Mouse (Mus musculus): Measurements from ENCODE around the gene Aldh6a1.

Gene Aldh6a1

DNA sequence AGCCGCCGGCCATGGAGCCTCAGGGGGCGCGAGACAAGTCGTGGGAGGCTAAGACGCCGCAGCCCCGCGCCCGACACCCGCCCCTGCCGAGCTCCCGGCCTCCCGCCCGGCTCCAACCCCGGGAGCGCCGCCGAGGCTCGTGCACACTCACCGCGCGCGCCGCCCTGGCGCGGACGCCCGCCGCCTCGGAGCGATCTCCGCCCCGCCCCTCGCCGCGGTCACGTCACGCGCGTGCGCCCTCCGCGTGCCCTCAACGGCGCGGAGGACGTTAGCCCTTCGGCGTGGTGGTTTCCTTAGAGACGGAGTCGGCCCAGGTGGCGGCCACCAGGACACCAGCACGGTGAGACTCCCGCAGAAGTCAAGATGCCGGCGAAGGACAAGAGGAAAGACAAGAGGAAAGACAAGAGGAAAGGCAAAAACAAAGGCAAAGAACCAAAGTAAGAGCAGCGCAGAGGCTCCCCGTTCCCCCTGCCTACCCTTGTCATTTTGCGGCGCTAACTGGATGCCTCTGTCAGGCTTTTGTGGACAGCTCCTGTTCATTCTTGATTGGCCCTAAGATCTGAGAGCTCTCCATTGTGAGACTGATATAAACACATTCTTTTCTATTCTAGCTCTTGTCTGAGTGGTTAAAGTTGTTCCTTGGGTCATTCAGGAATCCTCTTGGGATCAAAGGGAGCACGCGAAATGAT, 41.8 kb downstream of the Aldh6a1 start, which contains the start of the genes Entpd5 and Bbof1:
Entpd5 (minus strand) TSS at position 211 of the 689 bp plus-strand sequence.
Bbof1 (plus strand) TSS at position 253 of the 689 bp plus-strand sequence.
- peak; percentile 82 to 87 for DNase-seq (ENCODE audit: low spot score in 2 of 2)

DNA sequence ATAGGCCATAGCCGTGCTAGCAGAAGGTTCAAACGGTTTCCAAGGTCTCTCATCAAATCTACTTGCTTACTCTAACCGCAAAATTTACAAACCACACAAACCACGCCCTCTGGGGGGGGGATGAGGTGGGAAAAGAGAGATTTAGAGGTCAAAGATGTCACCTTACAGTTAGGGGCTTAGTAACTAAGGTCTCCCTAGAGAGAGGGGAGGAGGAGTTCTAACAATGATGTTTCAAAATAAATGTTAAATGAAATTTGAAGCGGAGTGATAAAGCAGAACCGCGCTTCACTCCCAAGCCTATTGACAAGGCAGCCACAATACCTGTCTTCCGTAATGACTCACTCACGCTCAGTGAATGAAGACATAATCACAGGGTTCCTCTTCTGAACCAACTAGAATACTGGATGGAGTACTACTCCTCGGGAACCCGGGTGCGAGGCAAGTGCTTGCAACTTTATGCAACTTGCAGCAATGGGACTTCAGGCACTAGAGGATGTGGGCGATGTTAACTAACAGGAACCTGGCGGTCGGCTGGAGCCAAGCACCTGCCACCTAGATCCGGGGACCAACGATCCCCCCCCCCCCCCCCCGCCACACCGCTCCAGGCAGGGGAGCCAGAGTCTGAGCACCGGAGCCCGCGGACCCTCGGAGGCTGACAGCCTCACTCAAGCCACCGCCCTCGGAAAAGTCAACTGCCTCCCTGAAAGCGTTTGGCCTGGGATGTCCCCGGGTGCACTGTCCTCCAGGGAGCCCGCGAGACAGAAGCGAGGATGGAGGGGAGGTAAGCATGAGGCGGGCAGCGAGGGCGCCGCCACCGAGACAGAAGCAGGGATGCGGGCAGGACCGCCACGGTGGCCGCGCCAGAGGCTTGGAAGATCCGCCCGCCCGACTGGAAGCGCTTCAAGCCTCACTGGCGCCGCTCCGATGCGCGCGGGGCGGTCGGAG, 42.7 kb downstream of the Aldh6a1 start:
- peak; percentile 70 to 81 for DNase-seq (ENCODE audit: low spot score in 2 of 2)

DNA sequence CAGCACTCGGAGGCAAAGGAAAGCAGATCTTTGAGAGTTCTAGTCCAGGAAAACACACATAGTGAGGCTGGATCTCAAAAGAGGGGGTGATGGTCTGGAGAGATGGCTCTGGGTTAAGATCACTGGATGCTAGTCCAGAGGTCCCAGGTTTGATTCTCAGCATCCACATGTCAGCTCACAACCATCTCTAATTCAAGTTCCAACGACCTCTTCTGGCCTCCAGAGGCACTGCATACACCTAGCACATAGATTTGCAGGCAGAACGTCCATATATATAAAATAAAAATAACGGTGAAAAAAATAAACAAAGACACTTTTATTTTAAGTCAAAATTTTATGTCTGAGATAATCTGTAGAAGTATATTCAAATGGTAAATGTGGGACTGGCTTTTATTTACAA, 43.5 kb downstream of the Aldh6a1 start:
- no peak for DNase-seq (ENCODE audit: low spot score in 2 of 2)

DNA sequence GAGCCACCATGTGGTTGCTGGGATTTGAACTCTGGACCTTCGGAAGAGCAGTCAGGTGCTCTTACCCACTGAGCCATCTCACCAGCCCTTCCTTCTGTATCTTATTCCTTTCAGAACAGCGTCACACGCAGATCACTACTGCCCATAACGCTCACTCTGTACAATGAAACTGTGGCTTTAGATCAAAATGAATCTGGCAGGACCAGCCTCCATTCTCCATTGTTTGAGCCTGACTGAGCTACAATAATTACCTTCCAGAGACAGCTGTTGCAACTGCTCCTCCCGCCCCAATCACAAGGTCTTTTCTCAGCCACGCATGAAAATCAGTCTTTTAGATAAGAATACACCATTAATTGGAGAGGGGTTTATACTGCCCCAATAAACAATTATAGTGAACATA, 46.3 kb downstream of the Aldh6a1 start:
- no peak for DNase-seq (ENCODE audit: low spot score in 2 of 2)

DNA sequence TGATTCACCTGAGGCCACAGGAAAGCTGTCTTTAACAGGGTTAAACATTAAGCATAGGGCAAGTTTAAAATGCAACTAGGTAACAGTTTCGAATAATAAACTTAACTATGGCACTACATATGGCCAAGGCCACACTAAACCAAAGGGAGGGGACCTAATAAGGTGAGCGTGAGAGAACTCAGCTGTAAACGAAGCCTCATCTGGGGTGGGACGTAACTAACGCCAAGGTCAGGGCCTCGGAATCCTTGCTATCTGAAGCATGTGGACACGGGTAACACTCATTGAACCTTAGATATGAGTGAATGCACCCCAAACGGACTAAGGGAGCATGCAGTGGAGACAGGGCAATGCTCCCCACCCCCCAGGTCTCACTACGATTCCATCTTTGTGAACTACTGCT, 47.9 kb downstream of the Aldh6a1 start:
- no peak for DNase-seq (ENCODE audit: low spot score in 2 of 2)

DNA sequence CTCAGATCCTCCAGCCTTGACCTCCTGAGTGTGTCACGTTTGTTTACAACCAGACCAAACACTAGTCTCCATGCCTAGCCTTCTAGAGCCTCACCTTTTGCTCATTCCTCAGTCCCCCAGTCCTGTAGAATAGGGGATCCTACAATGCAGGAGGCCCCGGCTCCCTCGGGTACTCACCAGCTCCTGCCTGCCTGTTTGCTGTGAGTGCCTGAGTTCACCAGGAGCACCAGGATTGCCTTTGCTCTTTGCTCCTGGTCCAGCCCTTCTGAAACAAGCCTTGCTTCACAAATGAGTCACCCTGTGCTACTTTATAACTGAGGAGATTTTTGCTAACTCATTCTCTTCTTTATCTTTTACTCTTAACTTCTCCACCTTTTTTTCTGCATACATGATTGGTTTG, 50.2 kb downstream of the Aldh6a1 start:
- DNase-seq (ENCODE audit: low spot score in 2 of 2) = no peak

DNA sequence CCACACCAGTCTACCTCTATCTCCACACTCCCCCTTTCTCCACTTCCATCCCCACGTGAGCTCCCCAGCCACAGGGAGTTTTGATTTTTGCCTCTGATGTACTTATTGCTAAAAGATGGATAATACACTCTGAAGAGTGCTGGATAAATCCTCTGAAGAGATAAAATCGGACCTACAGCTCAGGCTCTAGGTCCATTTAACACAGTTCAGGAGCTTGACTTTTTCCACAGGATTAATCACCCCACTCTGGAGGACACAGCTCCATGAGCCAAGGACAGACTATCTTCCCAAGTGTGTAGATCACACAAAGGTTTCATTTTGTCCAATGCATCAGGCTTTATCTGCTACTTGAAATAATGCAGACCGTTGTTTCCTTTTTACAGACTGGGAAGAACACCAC, 50.7 kb downstream of the Aldh6a1 start:
- no peak for DNase-seq (ENCODE audit: low spot score in 2 of 2)

DNA sequence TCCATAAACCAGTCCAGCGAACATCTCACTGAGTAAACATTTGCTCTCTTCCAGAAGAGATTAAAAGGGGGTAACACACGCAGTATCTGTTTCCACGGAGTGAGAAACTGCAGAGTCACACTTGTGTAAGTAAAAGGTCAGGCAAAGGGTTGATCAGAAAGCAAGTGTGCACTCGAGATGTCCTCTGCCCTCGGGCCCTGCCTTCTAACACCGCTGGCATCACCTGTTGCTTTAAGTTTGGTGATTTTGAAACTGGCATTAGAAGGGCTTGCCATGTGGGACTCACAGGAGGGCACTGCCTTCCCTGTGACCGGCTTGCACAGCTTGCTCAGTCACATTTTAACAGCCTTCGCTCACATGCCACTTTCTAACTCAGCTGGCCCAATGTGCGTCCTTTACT, 51.1 kb downstream of the Aldh6a1 start:
- DNase-seq (ENCODE audit: low spot score in 2 of 2) = no peak

DNA sequence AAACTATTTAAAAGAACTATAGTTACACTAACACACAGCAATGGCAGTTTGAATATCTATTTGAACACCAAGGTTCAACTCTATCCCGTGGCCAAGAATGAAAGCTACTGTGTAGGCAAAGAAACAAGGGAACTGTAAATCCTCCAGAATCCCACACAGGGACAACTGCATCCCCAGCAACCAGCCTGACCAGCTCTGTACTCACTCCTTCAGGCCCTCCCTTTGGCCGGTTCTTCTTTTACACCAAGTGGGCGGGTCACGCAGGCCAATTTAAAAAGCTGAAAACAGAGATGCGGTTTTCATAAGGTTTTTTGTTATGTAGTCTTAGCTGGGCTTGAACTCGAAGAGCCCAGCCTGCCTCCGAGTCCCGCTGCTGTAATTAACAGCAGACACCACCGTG, 51.7 kb downstream of the Aldh6a1 start:
- DNase-seq (ENCODE audit: low spot score in 2 of 2) = no peak

DNA sequence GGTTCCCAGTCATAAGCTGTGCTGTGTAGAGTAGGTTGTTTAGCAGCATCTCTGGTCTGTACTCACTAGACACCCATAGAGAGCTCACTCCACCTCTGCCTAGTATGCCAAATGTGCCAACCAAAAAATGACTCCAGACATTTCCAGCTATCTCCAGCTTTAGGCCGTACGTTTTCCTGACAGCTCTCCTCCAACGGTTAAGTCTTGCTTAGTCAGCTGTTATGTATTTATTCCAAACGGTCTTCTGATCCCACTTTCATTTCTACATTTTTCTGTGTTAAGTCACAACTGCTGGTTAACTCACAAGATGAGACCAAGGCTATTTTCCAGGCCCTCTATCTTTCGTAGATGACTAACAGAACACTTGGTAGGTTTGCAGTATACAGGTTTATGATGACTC, 52.2 kb downstream of the Aldh6a1 start:
- no peak for DNase-seq (ENCODE audit: low spot score in 2 of 2)

DNA sequence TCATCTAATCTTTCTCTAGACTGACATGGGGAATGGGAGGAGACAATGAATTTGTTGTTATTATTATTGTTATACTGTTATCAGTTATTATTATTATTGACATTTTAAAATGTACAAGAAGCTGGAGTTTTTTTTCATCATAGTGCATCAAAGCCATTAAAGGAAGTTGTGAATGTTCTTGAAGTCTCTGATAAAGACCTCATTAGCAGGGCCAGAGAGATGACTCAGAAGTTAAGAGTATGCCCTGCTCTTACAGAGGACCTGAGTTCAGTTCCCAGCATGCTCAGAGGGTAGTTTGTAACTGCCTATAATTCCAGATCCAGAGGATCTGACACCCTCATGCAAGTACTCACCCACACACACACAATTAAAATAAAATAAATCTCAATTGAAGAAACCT, 53.1 kb downstream of the Aldh6a1 start:
- no peak for DNase-seq (ENCODE audit: low spot score in 2 of 2)

DNA sequence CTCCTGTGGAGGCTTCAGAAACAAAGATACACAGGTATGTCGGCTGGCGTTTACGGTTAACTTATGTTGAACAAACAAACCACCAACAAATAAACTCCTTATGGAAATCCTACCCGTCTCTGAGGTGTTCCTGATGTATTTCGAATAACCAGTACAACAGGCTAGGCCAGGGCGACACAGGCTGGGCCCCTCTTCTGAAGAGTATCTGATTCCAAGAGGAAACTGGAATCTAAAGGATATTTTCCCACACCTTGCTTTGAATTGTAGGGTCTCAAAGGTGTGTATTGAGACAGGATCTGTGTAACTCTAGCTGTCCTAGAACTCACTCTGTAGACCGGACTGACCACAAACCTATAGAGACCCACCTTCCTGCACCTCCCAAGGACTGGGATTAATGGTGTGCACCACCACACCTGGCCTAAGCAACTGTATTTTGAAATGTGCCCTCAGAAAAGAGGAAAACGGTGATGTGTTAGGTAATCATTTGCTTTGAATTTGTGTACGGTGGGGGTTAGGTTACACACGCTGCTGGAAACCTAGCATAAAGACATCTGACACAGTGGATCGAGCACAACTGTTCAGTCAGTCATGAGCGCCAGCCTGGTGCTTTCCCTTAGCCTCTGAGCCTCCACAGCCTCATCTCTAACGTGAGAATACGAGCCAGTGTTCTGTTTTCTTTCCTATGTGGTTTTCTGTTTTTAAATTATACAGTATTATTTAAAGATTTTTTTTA, 53.7 kb downstream of the Aldh6a1 start:
- DNase-seq (ENCODE audit: low spot score in 2 of 2) = no peak

DNA sequence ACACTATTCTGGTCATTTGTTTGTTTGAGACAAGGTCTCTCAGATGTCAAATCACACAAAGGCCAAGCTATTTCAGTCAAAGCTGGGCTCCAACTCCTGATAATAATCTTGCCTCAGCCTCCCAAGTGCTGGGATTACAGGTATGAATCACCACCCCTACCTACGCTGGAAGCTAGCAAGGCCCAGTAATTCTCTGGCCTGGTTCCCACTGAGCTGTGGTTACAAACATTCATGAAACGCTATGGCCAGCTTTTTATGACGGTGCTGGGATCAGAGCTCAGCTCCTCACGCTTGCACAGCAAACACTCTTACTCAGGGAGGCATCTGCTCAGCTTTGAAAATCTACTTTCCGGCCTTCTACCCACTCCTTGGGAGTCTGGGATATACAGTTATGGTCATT, 57.0 kb downstream of the Aldh6a1 start:
- DNase-seq (ENCODE audit: low spot score in 2 of 2) = no peak

DNA sequence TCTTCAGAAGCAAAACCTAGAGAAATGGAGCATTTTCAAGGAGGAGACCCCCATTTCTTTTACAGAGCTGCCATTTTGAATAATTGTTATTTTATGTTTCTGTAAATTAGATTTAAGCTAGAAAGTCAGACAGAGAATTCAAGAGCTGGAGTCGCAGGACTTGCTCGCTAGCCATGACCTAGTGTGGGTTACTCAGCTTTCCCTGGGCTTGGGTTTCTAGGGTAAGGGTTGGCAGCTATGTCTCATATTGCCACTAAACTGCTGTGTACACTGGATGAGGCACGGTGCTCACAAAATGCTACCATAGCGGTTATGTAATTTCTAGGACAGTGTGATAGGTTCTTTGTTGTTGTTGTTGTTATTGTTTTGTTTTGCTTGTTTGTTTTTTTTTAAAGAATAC, 58.1 kb downstream of the Aldh6a1 start:
- DNase-seq (ENCODE audit: low spot score in 2 of 2) = no peak

DNA sequence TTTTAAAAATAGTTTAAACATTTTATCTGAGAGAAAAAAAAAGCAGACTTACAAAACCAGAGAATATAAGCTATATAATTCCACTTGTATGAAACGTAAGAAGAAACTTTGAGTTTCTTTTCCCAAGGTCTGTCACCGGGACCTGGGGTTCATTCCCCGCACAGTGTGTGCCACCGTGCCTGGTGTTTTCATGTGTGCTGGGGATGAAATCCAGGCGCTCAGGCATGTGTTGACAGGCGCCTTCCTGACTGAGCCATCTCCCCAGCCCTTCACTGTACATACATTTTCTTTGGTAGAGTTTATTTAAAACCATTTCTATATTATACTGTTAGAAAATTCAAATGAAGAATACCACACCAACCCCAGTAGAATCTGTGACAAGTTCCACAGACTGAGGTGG, 60.5 kb downstream of the Aldh6a1 start:
- DNase-seq (ENCODE audit: low spot score in 2 of 2) = no peak

DNA sequence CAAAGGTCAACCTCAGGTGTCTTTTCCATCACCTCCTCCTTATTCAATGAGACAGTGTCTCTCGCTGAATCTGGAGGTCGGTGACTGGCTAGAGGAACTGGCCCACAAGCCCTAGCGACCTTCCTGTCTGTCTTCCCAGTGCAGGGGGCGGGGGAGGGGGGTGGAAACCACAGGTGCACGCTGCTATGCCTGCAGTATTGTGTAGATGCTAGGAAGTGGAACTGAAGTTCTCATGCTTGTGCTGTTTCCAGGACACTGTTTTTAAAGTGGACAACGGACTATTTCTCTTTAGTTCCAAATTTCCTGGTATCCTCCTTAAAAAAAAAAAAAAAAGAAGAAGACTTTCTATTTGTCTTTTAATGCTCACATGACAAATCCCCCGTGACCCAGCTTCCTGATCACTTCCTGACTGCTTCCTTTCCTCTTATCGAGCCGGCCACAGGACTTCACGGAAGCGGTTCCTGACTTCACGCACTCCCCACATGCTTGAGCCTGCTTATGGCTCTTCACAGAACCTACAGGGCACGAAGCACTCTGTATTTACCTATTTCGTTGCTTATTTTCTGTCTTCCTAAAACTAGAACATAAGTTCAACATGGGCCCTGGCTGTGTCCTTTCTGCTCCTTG, 61.9 kb downstream of the Aldh6a1 start:
- peak in 1 of 2 experiments; percentile 32 for DNase-seq (ENCODE audit: low spot score in 2 of 2)

DNA sequence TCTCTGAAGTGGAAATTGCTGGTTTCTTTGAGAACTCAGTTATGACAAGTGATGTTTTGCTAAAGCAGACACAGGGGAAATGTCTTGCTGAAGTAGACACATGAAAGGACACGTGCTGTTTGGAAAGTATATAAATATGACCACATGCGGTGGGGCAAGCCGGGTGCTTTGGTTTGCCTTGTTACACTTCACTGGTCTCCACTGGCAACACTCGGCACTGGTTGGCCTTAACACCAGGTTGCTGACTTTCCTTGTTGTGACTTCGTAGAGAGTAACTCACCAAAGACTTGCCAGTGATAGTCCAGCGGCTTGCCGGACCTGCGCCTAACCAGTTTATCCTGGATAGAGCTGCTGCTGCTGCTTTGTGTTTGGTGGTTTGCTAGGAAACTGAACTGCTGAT, 62.7 kb downstream of the Aldh6a1 start:
- peak in 1 of 2 experiments; percentile 28 for DNase-seq (ENCODE audit: low spot score in 2 of 2)

DNA sequence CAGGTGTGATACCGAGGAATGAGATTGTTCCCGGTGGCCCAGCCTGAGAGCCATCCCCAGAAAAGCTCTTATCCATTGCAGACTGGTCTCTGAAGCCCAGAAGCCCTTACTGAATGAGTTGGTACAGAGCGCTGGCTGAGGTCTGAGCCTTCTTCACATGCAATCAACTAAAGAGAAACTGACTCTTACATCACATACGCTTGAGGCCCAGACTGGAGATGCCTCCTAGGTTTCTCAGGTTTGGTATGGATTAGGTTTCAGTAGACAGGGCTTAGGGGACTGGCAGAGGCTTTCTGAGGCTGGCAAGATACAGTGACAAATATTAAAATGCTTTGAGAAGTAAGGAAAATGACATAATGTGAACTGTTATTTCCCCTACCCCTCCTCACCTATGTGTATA, 65.4 kb downstream of the Aldh6a1 start:
- no peak for DNase-seq (ENCODE audit: low spot score in 2 of 2)

DNA sequence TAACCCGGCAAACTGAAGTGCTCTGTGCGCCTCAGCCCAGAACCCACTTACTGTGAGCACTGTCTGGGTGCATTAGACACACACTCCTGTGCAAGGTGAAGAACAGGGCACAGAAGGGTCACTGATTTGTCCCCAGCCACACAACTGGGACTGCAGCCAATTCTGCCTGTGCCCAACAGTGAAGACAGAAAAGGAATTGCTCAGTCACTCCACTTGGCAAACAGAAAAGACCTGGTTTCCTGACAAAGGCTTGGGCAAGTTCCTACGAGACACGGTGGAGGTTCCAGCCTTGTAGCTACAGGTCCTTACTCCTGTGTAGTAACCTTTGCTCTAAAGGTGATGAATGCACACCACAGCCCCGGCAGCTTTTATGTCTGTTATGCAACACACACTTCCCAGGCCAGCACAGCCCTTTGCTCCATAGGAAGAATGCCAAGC, 66.1 kb downstream of the Aldh6a1 start:
- DNase-seq (ENCODE audit: low spot score in 2 of 2) = no peak

DNA sequence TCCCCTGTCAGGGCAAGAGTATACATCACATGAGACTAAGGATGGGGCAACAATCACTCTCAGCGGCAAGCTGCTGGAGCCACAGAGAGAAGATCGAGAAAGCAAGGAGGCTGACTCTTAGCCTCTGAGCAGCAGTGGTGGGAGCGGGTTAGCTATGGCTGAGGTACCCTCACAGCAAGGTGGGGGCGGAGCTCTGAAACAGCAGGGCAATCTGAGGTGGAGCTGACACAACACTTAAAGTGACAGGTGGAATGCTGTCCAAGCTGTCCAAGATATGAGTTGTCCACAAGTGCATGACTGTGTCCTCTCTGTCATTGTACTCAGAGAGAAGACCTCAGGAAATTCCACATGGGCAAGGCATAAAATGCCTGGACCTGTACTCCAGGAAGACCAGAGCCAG, 68.4 kb downstream of the Aldh6a1 start:
- DNase-seq (ENCODE audit: low spot score in 2 of 2) = no peak
